18 mouse cellular contexts compared by ENCODE assay signal in genomic region chr8:61436586-61437304, GRCm38 (mm10). TPM values are rescaled to one million over a fixed set of nuclear protein-coding genes. Genes with fewer than 3 reads are reported as not detected.
DNase-seq lines count a peak whose midpoint lies in the region; ATAC-seq and TF ChIP-seq lines count a peak whose summit lies in the region.
"Had no signal": no experiment of that assay in that cellular context is flagged by ENCODE, and none has a peak within 500 bp of the region (broad histone marks: within the 10 kb centered on the region; RNA-seq: fewer than 3 reads in every experiment).

No protein-coding gene starts in this region.

- no peak for TF ChIP-seq CTCF in lung, postnatal 0 days (IDR thresholded peaks at IDR 0.05)

- H3K9ac ChIP-seq in intestine, embryonic 16.5 days (ENCODE audit: low read depth, low read length): no peak overlapping the region
- H3K9ac ChIP-seq in intestine, embryonic 15.5 days: no peak overlapping the region
- no peak overlapping the region for H3K9ac ChIP-seq in lung, postnatal 0 days (replicated peaks; ENCODE audit: low read depth)
- no peak overlapping the region for H3K9ac ChIP-seq in hindbrain, embryonic 15.5 days
- H3K9ac ChIP-seq: liver, embryonic 14.5 days had no signal

- H3K4me1 ChIP-seq in intestine, embryonic 16.5 days (ENCODE audit: control insufficient read depth, insufficient read depth, low read length): no peaks in the 10 kb centered on the region
- H3K4me1 ChIP-seq in intestine, embryonic 15.5 days (replicated peaks): no peaks in the 10 kb centered on the region
- no peaks in the 10 kb centered on the region for H3K4me1 ChIP-seq in lung, postnatal 0 days (ENCODE audit: insufficient read depth, low read depth, low read length)
- H3K4me1 ChIP-seq in hindbrain, embryonic 15.5 days (replicated peaks): 0 out of 2 replicates have a peak, but pooled peaks cover 14% of the 10 kb centered on the region

- H3K36me3 ChIP-seq in intestine, embryonic 16.5 days (ENCODE audit: control insufficient read depth, insufficient read depth, low read length): no peaks in the 10 kb centered on the region
- H3K36me3 ChIP-seq in intestine, embryonic 15.5 days: no peaks in the 10 kb centered on the region
- no peaks in the 10 kb centered on the region for H3K36me3 ChIP-seq in lung, postnatal 0 days (ENCODE audit: insufficient read depth, low read length)
- H3K36me3 ChIP-seq in hindbrain, embryonic 15.5 days: no peaks in the 10 kb centered on the region
- H3K36me3 ChIP-seq: embryonic facial prominence, embryonic 10.5 days had no signal

- peak; percentile 87 for DNase-seq in lung, postnatal 0 days (ENCODE audit: low spot score)
- DNase-seq in lung, postnatal 4 days: no peak
- peak; percentile 66 for DNase-seq in yolk sac, embryonic 10.5 days (ENCODE audit: low spot score)
- no peak for DNase-seq in layer of hippocampus, postnatal 10 days (ENCODE audit: low spot score in 2 of 2)
- no peak for DNase-seq in B cell, adult 2 months
- DNase-seq: cerebellum, postnatal 25 days; gastrocnemius, adult 2 months; heart, adult 18-20 months; kidney, postnatal 10 days; layer of hippocampus, adult 9-11 months had no signal

- ATAC-seq in intestine, embryonic 16.5 days: 0 out of 2 replicates have a peak, but pooled peaks have one; percentile 16
- ATAC-seq in intestine, embryonic 15.5 days: no peak
- ATAC-seq in lung, postnatal 0 days: peak; percentile 74
- ATAC-seq in hindbrain, embryonic 15.5 days (ENCODE audit: low FRiP score, low read depth): peak; percentile 30; the same call in 1 of the 2 replicates
- ATAC-seq: forebrain, embryonic 16.5 days had no signal

- H3K27ac ChIP-seq in intestine, embryonic 16.5 days (ENCODE audit: low read length): no peak overlapping the region
- no peak overlapping the region for H3K27ac ChIP-seq in intestine, embryonic 15.5 days
- peak overlapping the region; percentile 72 for H3K27ac ChIP-seq in lung, postnatal 0 days (ENCODE audit: low read length)
- no peak overlapping the region for H3K27ac ChIP-seq in hindbrain, embryonic 15.5 days (replicated peaks)
- H3K27ac ChIP-seq: embryonic facial prominence, embryonic 10.5 days; gastrocnemius, adult 2 months; liver, embryonic 14.5 days had no signal

- no peak overlapping the region for H3K4me3 ChIP-seq in intestine, embryonic 16.5 days (ENCODE audit: low read length)
- no peak overlapping the region for H3K4me3 ChIP-seq in intestine, embryonic 15.5 days (replicated peaks)
- H3K4me3 ChIP-seq in lung, postnatal 0 days (ENCODE audit: low read depth, low read length): no peak overlapping the region
- H3K4me3 ChIP-seq in hindbrain, embryonic 15.5 days: no peak overlapping the region
- H3K4me3 ChIP-seq: embryonic facial prominence, embryonic 10.5 days; erythroblast, embryonic 14.5 days; gastrocnemius, adult 2 months; megakaryocyte, embryonic 14.5 days had no signal

- no peaks in the 10 kb centered on the region for H3K27me3 ChIP-seq in intestine, embryonic 16.5 days (replicated peaks; ENCODE audit: control insufficient read depth, insufficient read depth, low read length)
- no peaks in the 10 kb centered on the region for H3K27me3 ChIP-seq in intestine, embryonic 15.5 days (replicated peaks)
- H3K27me3 ChIP-seq in lung, postnatal 0 days (replicated peaks; ENCODE audit: insufficient read depth, low read length): no peaks in the 10 kb centered on the region
- H3K27me3 ChIP-seq in hindbrain, embryonic 15.5 days: no peaks in the 10 kb centered on the region
- H3K27me3 ChIP-seq: megakaryocyte, embryonic 14.5 days had no signal

- 53% methylated on average over 9 of the region's 9 CpGs for WGBS in intestine, embryonic 16.5 days
- 48% methylated on average over 9 of the region's 9 CpGs for WGBS in intestine, embryonic 15.5 days
- 39% methylated on average over 9 of the region's 9 CpGs for WGBS in lung, postnatal 0 days
- 42% methylated on average over 9 of the region's 9 CpGs for WGBS in hindbrain, embryonic 15.5 days

- no peak overlapping the region for H3K4me2 ChIP-seq in intestine, embryonic 16.5 days (ENCODE audit: low read depth, low read length)
- no peak overlapping the region for H3K4me2 ChIP-seq in intestine, embryonic 15.5 days (replicated peaks)
- H3K4me2 ChIP-seq in lung, postnatal 0 days (replicated peaks; ENCODE audit: low read depth, low read length): no peak overlapping the region
- no peak overlapping the region for H3K4me2 ChIP-seq in hindbrain, embryonic 15.5 days

- peak; percentile 51 for TF ChIP-seq EP300 in lung, postnatal 0 days (IDR thresholded peaks at IDR 0.05)

- H3K9me3 ChIP-seq in intestine, embryonic 16.5 days (ENCODE audit: control insufficient read depth, low read length): peaks cover 4% of the 10 kb centered on the region
- H3K9me3 ChIP-seq in intestine, embryonic 15.5 days: no peaks in the 10 kb centered on the region
- H3K9me3 ChIP-seq in lung, postnatal 0 days (ENCODE audit: low read length): no peaks in the 10 kb centered on the region
- H3K9me3 ChIP-seq in hindbrain, embryonic 15.5 days: no peaks in the 10 kb centered on the region

RNA-seq across cellular contexts. Expression of gene Cbr4, which starts 50.8 kb away (rescaled TPM):
- polyA plus RNA-seq in intestine, embryonic 16.5 days (2015; fragmentation: Nextera tagmentation; extraction: Ambion mirVana): 36.7 and 38.7 TPM in 2 replicates
- 29.8 and 34.1 TPM in 2 replicates for polyA plus RNA-seq in intestine, embryonic 15.5 days (2015; fragmentation: Nextera tagmentation; extraction: Ambion mirVana)
- 33.2 and 37.7 TPM in 2 replicates for polyA plus RNA-seq in lung, postnatal 0 days (2015; fragmentation: Nextera tagmentation; extraction: Ambion mirVana)
- 17.9 and 19.3 TPM in 2 replicates for polyA plus RNA-seq in hindbrain, embryonic 15.5 days (2015; fragmentation: Nextera tagmentation; extraction: Ambion mirVana)
- total RNA-seq in layer of hippocampus, postnatal 10 days (2021): 10 to 100 TPM; 24.8 to 25.8 TPM

Comparison
In these comparisons a context has a peak if more than half of its experiments do, and no peak if none do; other contexts are left out.
1. DNase-seq: peak in lung, postnatal 0 days (single experiment) and yolk sac, embryonic 10.5 days (single experiment); none in lung, postnatal 4 days (0 of 2), layer of hippocampus, postnatal 10 days (0 of 2) and B cell, adult 2 months (0 of 2).